Mouse (Mus musculus) cerebellum, adult 2 months (tissue): ENCODE results near the gene Optn. TPM values are rescaled to one million over a fixed set of nuclear protein-coding genes. Genes with fewer than 3 reads are reported as not detected.
A peak's percentile ranks its signal among the peaks of the same experiment; 100 is the strongest.
"Not testable (repeated sequence)": the region's sequence is repeated elsewhere in the genome, so short reads cannot be mapped to it uniquely, and the experiment has no call there.

Experiments used
- DNase-seq, 2 experiments: peaks; one replicate each; pipeline ENCODE4 v3.0.0; 2021
- H3K27ac ChIP-seq: fragments of 200-500 bp; 2 replicates; pipeline ENCODE4 v1.5.1; 2012; ENCODE audit warnings: low read length, control low read depth, inconsistent platforms; ENCODE audit not compliant: insufficient read depth
- H3K27me3 ChIP-seq: fragments of 200-500 bp; 2 replicates; pipeline ENCODE4 v1.6.1; 2012; ENCODE audit warnings: inconsistent platforms, mild to moderate bottlenecking, low read length, moderate library complexity; ENCODE audit not compliant: control insufficient read depth, insufficient read depth
- H3K4me1 ChIP-seq: fragments of 200-500 bp; 2 replicates; pipeline ENCODE4 v1.6.1; 2011; ENCODE audit warnings: low read length; ENCODE audit not compliant: control insufficient read depth, insufficient read depth
- H3K4me3 ChIP-seq: fragments of 200-500 bp; replicated peaks from 2 replicates; pipeline ENCODE3; 2011; ENCODE audit warnings: mild to moderate bottlenecking, low read depth, low read length, control low read depth; ENCODE audit not compliant: insufficient read depth
- CTCF ChIP-seq: fragments of 200-500 bp; IDR thresholded peaks from 2 replicates; pipeline ENCODE4 v1.5.1; 2011; ENCODE audit warnings: low read depth, mild to moderate bottlenecking, control low read depth, low read length, moderate library complexity, borderline replicate concordance; ENCODE audit not compliant: insufficient read depth
- POLR2A ChIP-seq: fragments of 200-500 bp; IDR thresholded peaks from 2 replicates; pipeline ENCODE4 v1.6.1; 2011; ENCODE audit warnings: low read length, control low read depth, borderline replicate concordance; ENCODE audit not compliant: insufficient read depth
- WGBS: fragments of 180-500 bp; shearing (Covaris S2); methylation state at CpG from one replicate; pipeline ENCODE4 v1.1.7; 2018; 5-methylcytosine and 5-hydroxymethylcytosine counted together
- polyA plus RNA-seq: library from polyadenylated mRNA; depleted of rRNA; stranded (reverse); fragments of >200 nt; gene quantifications from 2 replicates; pipeline ENCODE4 v1.2.3, GENCODE M21; 2012

Optn gene
- polyA plus RNA-seq, 1 experiment = 16.3 TPM

GRCm38 (mm10) chr2:5067951-5068350, 4.1 kb upstream of the Optn start:
- DNase-seq = no peak
- WGBS = 73% methylated on average over 4 of the region's 4 CpGs

GRCm38 (mm10) chr2:5067254-5067653, 3.4 kb upstream of the Optn start:
- DNase-seq, H3K4me3 ChIP-seq, H3K27ac ChIP-seq, H3K4me1 ChIP-seq, H3K27me3 ChIP-seq: not testable (repeated sequence)
- WGBS = 97% methylated on average over 2 of the region's 2 CpGs

More at GRCm38 (mm10) chr2:5067951-5068350, 4.1 kb upstream of the Optn start:
- Histone ChIP-seq H3K4me1 (no peaks in the 10 kb centered on the region; the same call in 1 of the 2 replicates), H3K27ac (no peak overlapping the region), H3K4me3 (no peak overlapping the region), H3K27me3 (no peaks in the 10 kb centered on the region)
- TF ChIP-seq POLR2A = no peak
- no peak for TF ChIP-seq CTCF

- H3K27me3 ChIP-seq = no peaks in the 10 kb centered on the region
- no peak for DNase-seq
- H3K27ac ChIP-seq = no peak overlapping the region
- TF ChIP-seq CTCF (no peak), POLR2A (no peak)
- WGBS = 9% methylated on average over 4 of the region's 4 CpGs
- peak overlapping the region; percentile 53 for H3K4me3 ChIP-seq
- H3K4me1 ChIP-seq = no peaks in the 10 kb centered on the region; the same call in 1 of the 2 replicates
Observed at GRCm38 (mm10) chr2:5064247-5064646, 396 bp upstream of the Optn start.

- 77% methylated on average over 16 of the region's 16 CpGs for WGBS
- Histone ChIP-seq H3K27ac (no peak overlapping the region), H3K27me3 (no peaks in the 10 kb centered on the region), H3K4me1 (no peaks in the 10 kb centered on the region; the same call in 1 of the 2 replicates), H3K4me3 (peak overlapping the region; percentile 53)
- no peak for TF ChIP-seq POLR2A
- DNase-seq = no peak
Observed at GRCm38 (mm10) chr2:5062496-5063298, 1.2 kb downstream of the Optn start.

GRCm38 (mm10) chr2:5061133-5061708, 2.6 kb downstream of the Optn start:
- TF ChIP-seq POLR2A (no peak), CTCF (no peak)
- H3K4me3 ChIP-seq = no peak overlapping the region
- no peak overlapping the region for H3K27ac ChIP-seq
- no peak for DNase-seq
- H3K4me1 ChIP-seq = no peaks in the 10 kb centered on the region; the same call in 1 of the 2 replicates
- no peaks in the 10 kb centered on the region; the same call in 1 of the 2 replicates for H3K27me3 ChIP-seq
- WGBS = 95% methylated on average over 8 of the region's 8 CpGs

- Histone ChIP-seq H3K27me3 (no peaks in the 10 kb centered on the region; the same call in 1 of the 2 replicates), H3K4me3 (no peak overlapping the region), H3K4me1 (no peaks in the 10 kb centered on the region; the same call in none of the 2 replicates), H3K27ac (no peak overlapping the region)
- no peak for DNase-seq
- WGBS = 86% methylated on average over 4 of the region's 4 CpGs
- TF ChIP-seq CTCF (no peak), POLR2A (no peak)
Observed at GRCm38 (mm10) chr2:5059997-5060396, 3.9 kb downstream of the Optn start.

GRCm38 (mm10) chr2:5058436-5058835, 5.4 kb downstream of the Optn start:
- Histone ChIP-seq H3K27me3 (no peaks in the 10 kb centered on the region; the same call in 1 of the 2 replicates), H3K4me3 (no peak overlapping the region), H3K27ac (no peak overlapping the region), H3K4me1 (no peaks in the 10 kb centered on the region; the same call in 1 of the 2 replicates)
- no peak for TF ChIP-seq POLR2A
- no peak for TF ChIP-seq CTCF
- 89% methylated on average over 5 of the region's 5 CpGs for WGBS
- DNase-seq = no peak

GRCm38 (mm10) chr2:5050562-5050961, 13.3 kb downstream of the Optn start:
- TF ChIP-seq CTCF (no peak), POLR2A (no peak)
- Histone ChIP-seq H3K4me3 (no peak overlapping the region), H3K27ac (no peak overlapping the region), H3K27me3 (no peaks in the 10 kb centered on the region), H3K4me1 (no peaks in the 10 kb centered on the region; the same call in 1 of the 2 replicates)
- WGBS = 89% methylated on average over 2 of the region's 2 CpGs
- no peak for DNase-seq
